Mouse (Mus musculus) stomach, postnatal 0 days (tissue): ENCODE data around the gene Aldh3a2.

Source experiments
- CTCF ChIP-seq: IDR thresholded peaks from 2 replicates; pipeline ENCODE4 v1.5.1; 2016; ENCODE audit warnings: antibody characterized with exemption, low read depth, mild to moderate bottlenecking, moderate library complexity
- EP300 ChIP-seq: optimal IDR thresholded peaks from 2 replicates; pipeline ENCODE3; 2016; ENCODE audit warnings: antibody characterized with exemption

- no peak for TF ChIP-seq CTCF
- no peak for TF ChIP-seq EP300
Observed at GRCm38 (mm10) chr11:61197935-61198334, 69.3 kb downstream of the Aldh3a2 start.
